Mouse (Mus musculus) thymus, adult 2 months (tissue): Measurements from ENCODE around the gene Cramp1l.

Source experiments
- CTCF ChIP-seq: fragments of 200-500 bp; IDR thresholded peaks from 2 replicates; pipeline ENCODE4 v1.5.1; 2012; ENCODE audit warnings: mild to moderate bottlenecking, control low read depth, low read length, moderate library complexity, borderline replicate concordance; ENCODE audit not compliant: control insufficient read depth, poor library complexity, insufficient read depth; ENCODE audit errors: extremely low read depth
- POLR2A ChIP-seq: fragments of 200-500 bp; IDR thresholded peaks from 2 replicates; pipeline ENCODE4 v1.6.1; 2012; ENCODE audit warnings: mild to moderate bottlenecking, low read length, control low read depth, moderate library complexity; ENCODE audit not compliant: control insufficient read depth, poor library complexity, insufficient read depth; ENCODE audit errors: extremely low read depth

- no peak for TF ChIP-seq CTCF
- TF ChIP-seq POLR2A, result no peak
Observed at GRCm38 (mm10) chr17:24932431-24932830, 83.2 kb downstream of the Cramp1l start.
